Mouse (Mus musculus) cerebellum, adult 9-10 months (tissue): ENCODE data around the gene Psg22.
"Not testable (repeated sequence)": the region's sequence is repeated elsewhere in the genome, so short reads cannot be mapped to it uniquely, and the experiment has no call there.

ENCODE experiments used
- DNase-seq: peaks from one replicate; pipeline ENCODE4 v3.0.0; 2022

The Psg22 gene

DNA sequence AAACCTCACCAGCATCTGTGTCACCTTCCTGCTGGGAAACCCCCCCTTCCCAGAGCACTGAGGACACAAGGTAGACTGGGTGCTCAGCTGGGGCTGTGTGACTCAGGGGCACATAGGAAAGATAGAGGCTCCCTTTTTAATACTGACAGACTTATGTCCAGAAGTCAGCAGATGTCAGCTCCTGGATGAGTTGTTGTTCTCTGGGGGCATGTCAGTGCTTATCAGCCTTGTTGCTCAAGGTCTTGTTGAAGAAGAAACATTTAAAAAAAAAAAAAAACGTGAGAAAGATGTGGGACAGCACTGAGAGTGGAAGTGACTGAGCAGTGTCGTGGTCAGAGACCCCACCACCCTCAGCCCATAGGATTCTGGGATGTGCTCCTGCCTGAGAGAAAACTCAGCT, at the start of gene Psg22:
Gene Psg22, plus strand, starts transcription at position 301 of the 400 bp plus-strand sequence.
- no peak for DNase-seq

DNA sequence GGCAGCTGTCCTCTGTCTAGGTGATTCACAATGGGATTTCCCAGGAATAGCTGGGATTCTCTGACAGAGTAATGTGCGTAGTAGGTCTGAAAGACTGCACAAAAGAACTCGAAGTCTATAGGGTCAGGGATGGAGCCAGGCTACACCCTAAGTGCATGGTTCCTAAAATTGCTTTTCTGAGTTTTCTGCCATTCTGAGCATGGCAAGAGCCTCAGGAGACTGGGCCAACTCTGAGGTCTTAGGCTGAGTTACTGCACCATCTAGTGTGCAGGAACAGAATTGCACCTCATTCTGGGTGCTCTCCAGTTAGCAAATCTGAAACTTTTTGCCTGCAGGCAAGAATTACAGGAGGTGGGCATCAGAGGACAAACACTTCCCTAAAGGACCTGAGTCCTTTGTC, 38.1 kb upstream of the Psg22 start:
- DNase-seq, result peak; percentile 16

DNA sequence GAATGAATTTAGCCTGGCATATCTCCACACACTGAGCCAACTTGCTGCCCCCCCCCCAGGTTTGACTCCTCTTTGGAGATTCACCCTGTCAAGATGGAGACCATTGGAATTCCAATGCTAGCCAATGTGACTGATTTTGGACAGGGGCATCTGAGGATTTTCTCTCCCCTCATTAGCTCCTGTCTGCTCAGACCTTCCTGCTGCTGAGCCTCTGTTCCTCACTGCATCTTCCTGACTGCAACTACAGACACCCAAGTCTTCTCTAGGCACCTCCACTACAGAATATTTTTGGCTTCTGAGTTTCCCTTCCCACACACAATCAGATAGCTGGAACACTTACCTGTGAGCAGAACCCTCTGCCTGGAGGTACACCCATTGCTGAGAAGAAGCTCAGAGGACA, 32.3 kb upstream of the Psg22 start:
- DNase-seq, result no peak

GRCm38 (mm10) chr7:18686085-18686484, 31.8 kb upstream of the Psg22 start, which contains the start of gene Psg20:
Gene Psg20, minus strand, starts transcription at chr7:18686185.
- DNase-seq, result no peak

DNA sequence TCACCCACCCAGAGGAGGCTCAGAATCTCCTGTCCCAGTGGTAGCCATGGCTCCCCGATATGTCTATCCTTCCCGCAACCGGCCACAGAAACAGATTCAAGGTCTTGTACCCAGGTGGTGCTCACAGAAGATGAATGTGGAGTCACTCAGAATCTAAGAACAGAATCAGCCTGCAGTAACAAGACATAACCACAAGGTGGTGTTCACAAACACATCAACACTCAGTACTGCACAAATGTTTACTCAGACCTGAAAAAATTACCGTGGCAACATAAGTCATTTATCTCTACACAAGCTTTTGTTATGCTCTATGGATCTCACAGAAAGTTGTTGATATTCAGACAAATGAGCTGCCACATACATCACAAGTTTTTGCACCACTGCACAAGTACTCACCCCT, 7.6 kb upstream of the Psg22 start:
- peak; percentile 1 for DNase-seq

GRCm38 (mm10) chr7:18710846-18711245, 7.0 kb upstream of the Psg22 start:
- DNase-seq, result no peak

GRCm38 (mm10) chr7:18715546-18715945, 2.3 kb upstream of the Psg22 start:
- DNase-seq, result no peak

DNA sequence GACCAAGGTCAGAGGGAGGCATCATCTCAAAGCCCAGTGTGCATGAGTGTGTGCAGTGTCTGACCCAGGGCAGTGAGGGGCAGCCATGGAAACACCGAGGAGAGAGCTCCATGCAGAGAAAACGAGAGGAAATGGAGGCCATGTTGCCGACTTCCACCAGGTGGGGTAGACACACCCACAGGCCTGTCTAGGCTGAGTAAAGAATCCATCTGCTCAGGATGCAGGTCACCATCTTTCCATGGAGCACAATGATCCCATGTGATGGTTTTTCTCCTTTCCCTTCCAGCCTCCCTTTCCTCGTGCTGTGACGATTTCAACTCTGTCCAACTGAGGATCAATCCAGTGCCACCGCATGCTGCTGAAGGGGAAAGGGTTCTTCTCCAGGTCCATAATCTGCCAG, 6.1 kb downstream of the Psg22 start:
- DNase-seq, result no peak

GRCm38 (mm10) chr7:18725931-18726330, 8.0 kb downstream of the Psg22 start:
- DNase-seq, result not testable (repeated sequence)

GRCm38 (mm10) chr7:18728391-18728790, 10.5 kb downstream of the Psg22 start:
- DNase-seq, result no peak

- DNase-seq, result no peak
Observed at GRCm38 (mm10) chr7:18733111-18733510, 15.2 kb downstream of the Psg22 start.

- DNase-seq, result no peak
Observed at GRCm38 (mm10) chr7:18734451-18734850, 16.6 kb downstream of the Psg22 start.

GRCm38 (mm10) chr7:18746189-18746860, 28.4 kb downstream of the Psg22 start:
- no peak for DNase-seq

- not testable (repeated sequence) for DNase-seq
Observed at GRCm38 (mm10) chr7:18747420-18747819, 29.5 kb downstream of the Psg22 start.

GRCm38 (mm10) chr7:18748994-18749895, 31.4 kb downstream of the Psg22 start:
- DNase-seq, result no peak

DNA sequence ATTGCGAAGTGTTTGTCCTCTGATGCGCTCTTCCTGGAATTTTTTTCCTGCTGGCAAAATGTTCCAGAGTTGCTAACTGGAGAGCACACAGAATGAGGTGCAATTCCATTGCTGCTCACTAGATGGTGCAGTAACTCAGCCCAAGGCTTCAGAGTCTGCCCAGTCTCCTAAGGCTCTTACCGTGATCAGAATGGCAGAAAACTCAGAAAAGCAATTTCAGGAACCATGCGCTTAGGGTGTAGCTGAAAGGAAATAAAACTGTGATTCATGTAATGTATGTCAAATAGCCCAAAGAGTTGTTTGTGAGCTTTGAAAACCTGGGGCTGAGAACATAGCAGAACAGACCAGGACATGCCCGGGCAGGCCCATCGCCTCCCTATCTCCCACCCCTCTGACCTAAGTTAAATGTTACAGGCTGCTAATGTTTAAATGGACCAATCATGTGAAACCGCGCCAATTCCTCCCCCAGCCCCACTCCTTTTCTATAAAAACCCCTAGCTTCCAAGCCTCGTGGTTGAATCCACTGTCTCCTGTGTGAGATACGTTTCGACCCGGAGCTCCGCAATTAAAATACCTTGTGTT, 32.1 kb downstream of the Psg22 start:
- peak; percentile 45 for DNase-seq

GRCm38 (mm10) chr7:18760152-18760551, 42.3 kb downstream of the Psg22 start:
- not testable (repeated sequence) for DNase-seq

DNA sequence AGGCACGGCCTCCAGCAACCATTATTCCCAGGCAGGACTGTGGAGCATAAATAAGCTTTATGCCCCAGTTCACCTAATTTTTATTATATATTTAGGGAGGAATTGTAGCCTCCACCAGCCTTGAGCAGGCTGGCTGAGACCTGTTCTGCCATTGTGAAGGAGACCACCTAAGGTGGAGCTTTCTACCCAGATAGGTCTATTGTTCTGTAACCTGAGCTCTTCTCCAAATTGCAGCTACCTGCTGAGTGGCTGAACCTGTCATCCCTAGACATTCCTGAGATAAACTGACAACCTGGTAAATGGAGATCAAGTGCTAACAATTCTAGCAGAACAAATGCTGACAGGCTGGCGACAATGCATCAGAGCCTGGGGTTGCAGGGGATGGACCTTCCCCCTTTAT, 45.0 kb downstream of the Psg22 start:
- DNase-seq, result not testable (repeated sequence)
